Mouse (Mus musculus): ENCODE measurements around the gene Washc4. TPM values are rescaled to one million over a fixed set of nuclear protein-coding genes. Genes with fewer than 3 reads are reported as not detected.

Washc4 gene
- total RNA-seq, 2 experiments from 2014 or later, result 10.7 to 20.1 TPM

DNA sequence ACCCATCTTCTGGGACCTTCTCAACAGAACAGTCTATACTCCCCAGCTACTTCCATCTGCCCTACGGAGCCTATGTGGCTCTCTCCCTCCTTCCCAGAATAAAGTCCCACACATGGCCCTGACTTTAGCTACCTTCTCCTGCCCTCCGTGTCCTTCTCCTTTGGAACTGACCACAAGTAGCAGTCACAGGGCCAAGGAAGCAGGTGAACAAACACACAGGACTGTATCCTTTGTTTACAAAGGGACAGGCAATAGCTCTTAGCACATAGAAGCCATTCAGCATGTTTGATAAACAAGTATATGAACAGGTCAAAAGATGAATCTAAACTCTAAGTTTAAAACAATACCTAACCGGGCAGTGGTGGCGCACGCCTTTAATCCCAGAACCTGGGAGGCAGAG is 86.3 kb downstream of the Washc4 start:
- no peak for ATAC-seq (replicated peaks; ENCODE audit: low FRiP score, low TSS enrichment, poor library complexity, severe bottlenecking)

DNA sequence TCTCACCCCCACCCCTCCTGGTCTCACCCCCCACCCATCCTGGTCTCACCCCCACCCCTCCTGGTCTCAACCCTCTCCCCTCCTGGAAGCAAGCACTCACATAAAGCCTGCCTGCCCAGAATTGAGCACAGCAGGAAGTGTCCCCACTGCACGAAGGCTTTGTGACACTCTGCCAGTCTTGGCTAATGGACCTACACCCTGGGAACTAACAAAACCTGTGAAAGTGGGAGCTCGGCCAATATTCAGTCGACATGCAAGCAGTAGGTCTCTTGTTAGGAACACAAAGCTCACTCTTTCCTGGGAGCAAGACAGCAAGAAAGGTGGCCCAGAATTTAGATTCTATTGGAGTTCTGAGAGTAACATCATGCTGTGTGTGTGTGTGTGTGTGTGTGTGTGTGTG is 87.3 kb downstream of the Washc4 start:
- no peak for ATAC-seq (replicated peaks; ENCODE audit: low FRiP score, low TSS enrichment, poor library complexity, severe bottlenecking)

DNA sequence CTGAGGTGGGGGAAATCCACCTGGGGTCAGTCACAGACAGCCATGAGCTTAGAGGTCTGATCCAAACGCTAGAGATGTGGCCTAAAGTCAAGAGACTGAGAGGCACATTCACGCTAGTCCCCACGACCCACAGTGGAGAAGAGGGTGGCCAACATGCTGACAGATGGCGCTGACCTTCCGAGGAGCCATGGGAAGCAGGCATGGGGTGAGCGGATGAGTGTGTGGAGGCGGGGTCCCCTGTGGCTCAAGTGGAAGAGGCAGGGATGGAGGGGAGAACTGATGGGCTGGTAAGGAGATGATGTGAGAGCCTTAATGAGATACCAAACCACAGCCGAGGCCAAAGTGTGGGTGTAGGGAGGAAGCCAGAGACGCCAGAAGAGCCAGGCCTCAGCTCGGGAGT is 88.2 kb downstream of the Washc4 start:
- no peak for ATAC-seq (replicated peaks; ENCODE audit: low FRiP score, low TSS enrichment, poor library complexity, severe bottlenecking)

- no peak for ATAC-seq (replicated peaks; ENCODE audit: low FRiP score, low TSS enrichment, poor library complexity, severe bottlenecking)
Observed at GRCm38 (mm10) chr10:83632806-83633374, 89.3 kb downstream of the Washc4 start.

DNA sequence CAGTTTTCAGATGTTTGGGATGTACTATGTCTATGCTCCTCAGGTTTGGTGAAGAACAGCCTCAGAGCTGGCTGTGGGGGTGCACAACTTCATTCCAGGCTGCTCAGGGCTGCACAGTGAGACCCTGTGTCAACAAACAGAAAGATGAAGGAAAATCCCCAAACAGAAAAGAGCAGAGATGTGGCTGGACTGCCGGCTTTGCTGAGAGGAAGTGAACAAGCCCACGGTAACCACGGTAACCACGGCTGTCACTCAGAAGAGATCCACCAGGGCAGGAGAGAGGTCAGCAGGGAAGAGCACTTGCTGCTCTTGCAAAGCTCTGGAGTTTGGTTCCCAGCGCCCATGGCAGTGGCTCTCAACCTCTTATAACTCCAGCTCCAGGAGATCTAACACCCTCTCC is 90.9 kb downstream of the Washc4 start:
- no peak for ATAC-seq (replicated peaks; ENCODE audit: low FRiP score, low TSS enrichment, poor library complexity, severe bottlenecking)

- ATAC-seq (replicated peaks; ENCODE audit: low FRiP score, low TSS enrichment, poor library complexity, severe bottlenecking), result no peak
Observed at GRCm38 (mm10) chr10:83636191-83636590, 92.6 kb downstream of the Washc4 start.

- peak; percentile 64 for ATAC-seq (replicated peaks; ENCODE audit: low FRiP score, low TSS enrichment, poor library complexity, severe bottlenecking)
Observed at GRCm38 (mm10) chr10:83637295-83637694, 93.7 kb downstream of the Washc4 start.

- no peak for ATAC-seq (replicated peaks; ENCODE audit: low FRiP score, low TSS enrichment, poor library complexity, severe bottlenecking)
Observed at GRCm38 (mm10) chr10:83639881-83640386, 96.4 kb downstream of the Washc4 start.

DNA sequence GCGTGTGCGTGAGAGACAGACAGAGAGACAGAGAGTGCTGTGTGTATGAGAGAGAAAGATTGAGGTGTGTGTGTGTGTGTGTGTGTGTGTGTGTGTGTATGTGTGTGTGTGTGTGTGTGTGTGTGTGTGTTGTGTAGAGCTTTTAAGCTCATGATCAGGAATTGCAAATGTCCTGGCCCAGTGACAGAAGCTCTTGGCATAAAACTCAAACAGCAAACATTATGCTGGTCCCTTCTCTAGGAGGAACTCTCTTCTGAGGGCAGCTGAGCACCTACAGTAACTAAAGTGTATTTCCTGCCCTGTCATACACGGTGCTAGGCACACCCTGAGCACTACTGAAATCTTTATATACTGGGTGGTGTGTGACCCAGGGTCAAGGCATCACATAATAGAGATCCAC is 98.1 kb downstream of the Washc4 start:
- no peak for ATAC-seq (replicated peaks; ENCODE audit: low FRiP score, low TSS enrichment, poor library complexity, severe bottlenecking)

DNA sequence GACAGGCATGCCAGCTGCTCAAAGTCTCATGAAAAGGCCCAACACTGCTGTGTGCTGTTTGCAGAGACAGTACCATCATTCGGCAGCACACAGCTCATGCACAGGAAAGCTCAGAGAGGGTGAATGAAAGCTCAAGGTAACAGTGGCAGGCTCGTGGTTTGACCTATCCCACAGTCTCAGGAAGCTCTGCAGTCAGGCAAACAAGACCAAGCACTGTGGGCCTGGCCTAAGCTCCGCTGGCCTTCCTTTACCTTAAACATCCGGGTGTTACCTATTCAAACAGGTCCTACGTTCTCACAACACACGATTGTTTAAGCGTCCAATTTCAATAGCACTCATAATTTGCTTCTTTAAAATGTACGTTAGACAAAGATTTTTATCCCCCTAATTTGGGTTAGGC is 100.6 kb downstream of the Washc4 start:
- ATAC-seq (replicated peaks; ENCODE audit: low FRiP score, low TSS enrichment, poor library complexity, severe bottlenecking), result no peak

DNA sequence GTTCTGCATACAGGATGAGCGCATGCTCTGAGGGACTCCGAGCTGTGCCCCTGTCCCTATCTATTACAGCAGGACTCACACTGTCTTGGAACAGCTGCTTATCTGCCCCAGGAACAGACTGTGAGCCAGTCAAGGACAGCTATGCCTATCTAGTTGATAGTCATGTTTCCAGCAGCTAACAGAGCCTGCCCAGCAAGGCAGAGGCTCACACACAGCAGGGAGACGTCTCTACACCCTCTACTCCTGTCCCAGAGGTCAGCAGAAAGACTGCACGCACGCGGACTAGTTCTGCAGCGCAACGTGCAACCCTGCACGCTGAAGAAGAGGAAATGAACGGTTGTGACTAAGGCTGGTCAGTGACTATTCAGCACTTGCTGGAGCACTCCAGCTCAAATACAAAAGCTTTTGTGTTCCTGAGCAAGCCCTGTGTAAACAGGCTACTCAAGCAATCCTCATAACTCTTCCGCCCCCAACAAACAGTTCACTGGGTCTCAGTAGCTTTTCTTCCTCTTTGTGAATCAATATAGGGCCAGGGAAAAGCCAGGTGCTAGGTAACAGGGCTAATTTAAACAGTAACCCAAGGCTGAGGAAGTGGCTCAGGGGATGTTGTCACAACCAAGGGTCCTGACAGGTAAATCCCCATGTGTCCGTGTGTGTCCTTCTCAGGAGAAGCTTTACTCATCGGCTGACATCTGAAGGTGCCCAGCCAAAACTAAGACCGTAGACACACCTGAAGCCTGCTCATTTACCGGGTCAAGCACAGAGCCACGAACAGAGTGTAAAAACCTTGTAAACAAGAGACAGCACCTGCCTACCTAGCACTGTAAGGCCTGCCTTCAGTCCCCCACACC is 101.5 kb downstream of the Washc4 start:
- ATAC-seq (replicated peaks; ENCODE audit: low FRiP score, low TSS enrichment, poor library complexity, severe bottlenecking), result peak; percentile 97

- no peak for ATAC-seq (replicated peaks; ENCODE audit: low FRiP score, low TSS enrichment, poor library complexity, severe bottlenecking)
Observed at GRCm38 (mm10) chr10:83645716-83645990, 102.1 kb downstream of the Washc4 start.

Other genes with a start within 250 kb of the Washc4 start
- not detected in 2 replicates for gene Slc41a2, start 205.9 kb upstream of the Washc4 start, total RNA-seq (2014; fragmentation: Nextera tagmentation)
- gene Slc41a2, start 205.9 kb upstream of the Washc4 start, total RNA-seq (2017), result 3.8 TPM in 1 of 2 replicates, not detected in the other
- 1.7 TPM in 2 replicates for gene D10Wsu102e, start 183.5 kb upstream of the Washc4 start, total RNA-seq (2014; fragmentation: Nextera tagmentation)
- 1.5 and 1.8 TPM in 2 replicates for gene D10Wsu102e, start 183.5 kb upstream of the Washc4 start, total RNA-seq (2017)
- not detected in 2 replicates for gene Aldh1l2, start 9.6 kb upstream of the Washc4 start, total RNA-seq (2014; fragmentation: Nextera tagmentation)
- not detected in 2 replicates for gene Aldh1l2, start 9.6 kb upstream of the Washc4 start, total RNA-seq (2017)
- gene Appl2, start 105.0 kb downstream of the Washc4 start, total RNA-seq (2014; fragmentation: Nextera tagmentation), result 1.8 and 5.4 TPM in 2 replicates
- 5.8 TPM in 1 of 2 replicates, not detected in the other for gene Appl2, start 105.0 kb downstream of the Washc4 start, total RNA-seq (2017)
- gene 1500009L16Rik, start 179.1 kb downstream of the Washc4 start, total RNA-seq (2014; fragmentation: Nextera tagmentation), result not detected in 2 replicates
- not detected in 2 replicates for gene 1500009L16Rik, start 179.1 kb downstream of the Washc4 start, total RNA-seq (2017)

Data from megakaryocyte-erythroid progenitor cell, adult 5-6 weeks (primary cell).